Mouse (Mus musculus): ENCODE measurements around the gene Tgm2. TPM values are rescaled to one million over a fixed set of nuclear protein-coding genes. Genes with fewer than 3 reads are reported as not detected.
A peak's percentile ranks its signal among the peaks of the same experiment; 100 is the strongest.

Gene Tgm2
- polyA plus RNA-seq, 1 experiment from 2014 or later: 8.6 TPM

DNA sequence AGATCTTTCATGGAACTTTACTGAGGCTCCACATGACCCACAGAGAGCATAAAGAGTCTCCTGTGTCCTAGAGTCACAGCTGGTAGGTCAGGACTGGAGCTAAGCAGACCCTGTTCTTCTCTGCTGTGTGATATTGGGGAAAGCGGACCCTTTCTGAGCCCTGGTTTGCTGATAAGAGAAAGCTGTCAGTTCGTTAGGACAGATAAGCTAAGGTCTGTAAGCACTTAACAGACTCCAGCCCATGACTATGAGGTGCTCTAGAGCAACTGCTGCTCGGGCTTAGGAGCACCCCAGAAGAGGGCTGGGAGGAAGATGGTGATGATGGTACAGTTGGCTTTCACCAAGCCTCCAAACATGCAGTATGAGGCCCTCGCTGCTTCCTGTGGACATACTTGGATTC, 27.1 kb downstream of the Tgm2 start:
- no peak overlapping the region for H3K9ac ChIP-seq
- H3K27ac ChIP-seq (replicated peaks): no peak overlapping the region
- no peaks in the 10 kb centered on the region for H3K27me3 ChIP-seq
- H3K4me3 ChIP-seq: no peak overlapping the region
- H3K9me3 ChIP-seq: no peaks in the 10 kb centered on the region
- H3K4me2 ChIP-seq: no peak overlapping the region
- no peak for ATAC-seq (ENCODE audit: low FRiP score, low read depth)
- WGBS: 94% methylated on average over 4 of the region's 4 CpGs
- H3K4me1 ChIP-seq (replicated peaks): peaks cover 16% of the 10 kb centered on the region
- no peaks in the 10 kb centered on the region for H3K36me3 ChIP-seq

DNA sequence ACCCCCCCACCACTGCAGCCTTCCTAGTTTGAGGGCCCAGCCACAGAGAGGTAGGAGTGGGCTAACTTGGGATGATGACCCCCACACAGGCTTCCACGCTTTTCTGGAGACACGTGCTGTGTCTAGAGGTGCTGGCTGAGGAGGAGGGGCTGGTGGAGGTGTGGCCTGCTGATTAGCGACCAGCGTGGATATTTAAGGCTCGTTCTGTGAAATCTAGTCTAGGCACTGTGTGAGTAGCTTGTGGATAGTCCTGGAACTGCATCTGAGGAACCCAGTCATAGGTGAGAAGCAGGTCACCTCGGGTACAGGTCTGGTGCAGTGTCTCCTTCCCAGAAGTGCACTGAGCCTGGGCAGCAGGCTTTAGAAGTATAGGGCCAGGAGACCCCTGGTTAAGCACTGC, 29.6 kb downstream of the Tgm2 start:
- Histone ChIP-seq H3K4me2 (no peak overlapping the region), H3K4me1 (replicated peaks) (peaks cover 5% of the 10 kb centered on the region), H3K9me3 (no peaks in the 10 kb centered on the region), H3K9ac (no peak overlapping the region), H3K27me3 (no peaks in the 10 kb centered on the region), H3K27ac (replicated peaks) (no peak overlapping the region), H3K36me3 (no peaks in the 10 kb centered on the region), H3K4me3 (no peak overlapping the region)
- 80% methylated on average over 6 of the region's 6 CpGs for WGBS
- no peak for ATAC-seq (ENCODE audit: low FRiP score, low read depth)

DNA sequence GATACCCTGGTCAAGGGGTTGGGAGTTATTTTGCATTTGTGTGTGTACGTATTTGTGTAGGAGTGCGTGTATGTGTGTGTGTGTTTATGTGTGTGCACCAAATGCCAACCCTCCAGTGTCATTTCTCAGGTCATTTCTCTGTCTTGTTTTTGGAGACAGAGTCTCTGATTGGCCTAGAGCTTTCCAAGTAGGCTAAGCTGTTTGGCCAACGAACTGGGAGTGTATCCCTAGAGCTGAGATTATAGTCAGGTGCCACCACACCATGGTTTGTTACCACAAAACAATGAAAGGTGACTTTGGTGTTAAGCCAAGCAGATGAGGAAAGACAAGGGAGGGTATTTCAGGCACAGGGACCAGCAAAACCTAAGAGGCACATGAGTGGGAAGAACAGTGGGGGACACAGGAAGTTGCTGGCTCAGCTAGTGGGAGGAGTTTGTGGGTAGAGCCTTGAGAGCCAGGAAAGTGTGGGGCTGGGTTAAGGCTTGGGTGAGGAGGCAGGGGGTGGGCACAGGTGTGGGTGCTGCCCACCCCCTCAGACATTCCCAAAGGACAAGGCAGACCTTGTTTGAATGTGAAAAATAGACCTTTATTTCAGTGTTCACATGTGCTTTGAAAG, 30.3 kb downstream of the Tgm2 start:
- no peaks in the 10 kb centered on the region for H3K36me3 ChIP-seq
- H3K9ac ChIP-seq: no peak overlapping the region
- H3K9me3 ChIP-seq: no peaks in the 10 kb centered on the region
- H3K4me3 ChIP-seq: no peak overlapping the region
- ATAC-seq (ENCODE audit: low FRiP score, low read depth): no peak
- H3K27me3 ChIP-seq: no peaks in the 10 kb centered on the region
- WGBS: 89% methylated on average over 3 of the region's 3 CpGs
- no peak overlapping the region for H3K27ac ChIP-seq (replicated peaks)
- no peak overlapping the region for H3K4me2 ChIP-seq
- no peaks in the 10 kb centered on the region for H3K4me1 ChIP-seq (replicated peaks)

DNA sequence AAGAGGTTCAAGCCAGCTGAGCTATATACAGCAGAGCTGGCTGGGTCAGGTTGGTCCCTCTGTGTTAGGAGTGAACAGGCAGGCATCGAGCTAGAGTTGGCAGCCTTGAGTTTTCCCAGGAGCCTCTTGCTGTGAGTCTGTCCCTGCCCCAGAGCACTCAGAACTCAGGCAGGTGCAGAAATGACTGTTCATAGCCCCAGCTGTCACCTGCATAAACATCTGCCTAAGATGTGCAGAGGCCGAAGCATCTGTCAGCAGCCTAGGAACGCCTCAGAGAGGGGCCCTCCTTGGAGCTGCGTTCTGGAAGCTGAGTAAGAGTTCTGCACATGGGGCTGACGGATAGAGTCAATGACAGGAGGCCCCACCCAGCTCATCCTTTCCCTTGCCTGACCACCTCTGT, 31.3 kb downstream of the Tgm2 start:
- Histone ChIP-seq H3K27me3 (no peaks in the 10 kb centered on the region), H3K9ac (no peak overlapping the region), H3K36me3 (no peaks in the 10 kb centered on the region), H3K4me3 (no peak overlapping the region), H3K27ac (replicated peaks) (no peak overlapping the region), H3K4me1 (replicated peaks) (no peaks in the 10 kb centered on the region), H3K9me3 (no peaks in the 10 kb centered on the region), H3K4me2 (no peak overlapping the region)
- 61% methylated on average over 5 of the region's 5 CpGs for WGBS
- 0 out of 2 replicates have a peak, but pooled peaks have one; percentile 11 for ATAC-seq (ENCODE audit: low FRiP score, low read depth)

DNA sequence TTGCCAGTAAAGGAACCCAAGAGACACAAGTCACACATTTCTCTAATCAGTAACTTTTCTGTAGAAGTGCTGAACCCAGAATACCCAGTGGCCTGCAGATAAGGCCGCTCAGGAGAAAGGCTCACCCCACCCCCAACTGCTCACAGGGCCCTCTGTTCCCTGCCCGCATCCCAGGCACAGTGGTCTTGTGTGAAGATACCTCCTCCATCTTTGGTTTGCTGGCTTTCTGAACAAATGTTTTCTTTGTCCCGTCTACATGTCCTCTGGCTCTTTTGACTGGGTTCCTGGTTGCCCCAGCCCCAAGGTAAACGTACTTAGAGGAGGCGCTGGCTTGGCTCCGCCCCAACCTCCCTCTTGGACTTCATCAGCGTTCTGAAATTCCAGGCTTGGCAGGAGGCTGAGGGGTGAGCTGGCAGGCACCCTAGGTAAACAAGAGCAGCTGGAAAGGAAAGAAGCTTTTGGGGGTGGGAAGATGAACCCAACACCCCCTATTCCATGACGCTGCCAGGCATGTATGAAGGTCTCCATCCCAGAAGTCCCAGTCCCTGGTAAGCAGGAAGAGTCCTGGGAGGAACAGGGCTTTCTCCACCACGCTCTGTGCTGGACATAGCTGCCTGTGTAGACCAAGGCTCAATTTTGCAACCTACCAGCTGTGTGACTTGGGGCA, 32.5 kb downstream of the Tgm2 start:
- Histone ChIP-seq H3K9ac (no peak overlapping the region), H3K4me1 (replicated peaks) (no peaks in the 10 kb centered on the region), H3K27ac (replicated peaks) (no peak overlapping the region), H3K36me3 (no peaks in the 10 kb centered on the region), H3K27me3 (no peaks in the 10 kb centered on the region), H3K9me3 (no peaks in the 10 kb centered on the region), H3K4me3 (no peak overlapping the region), H3K4me2 (no peak overlapping the region)
- ATAC-seq (ENCODE audit: low FRiP score, low read depth): no peak
- whole genome bisulfite sequencing: 46% methylated on average over 9 of the region's 9 CpGs

DNA sequence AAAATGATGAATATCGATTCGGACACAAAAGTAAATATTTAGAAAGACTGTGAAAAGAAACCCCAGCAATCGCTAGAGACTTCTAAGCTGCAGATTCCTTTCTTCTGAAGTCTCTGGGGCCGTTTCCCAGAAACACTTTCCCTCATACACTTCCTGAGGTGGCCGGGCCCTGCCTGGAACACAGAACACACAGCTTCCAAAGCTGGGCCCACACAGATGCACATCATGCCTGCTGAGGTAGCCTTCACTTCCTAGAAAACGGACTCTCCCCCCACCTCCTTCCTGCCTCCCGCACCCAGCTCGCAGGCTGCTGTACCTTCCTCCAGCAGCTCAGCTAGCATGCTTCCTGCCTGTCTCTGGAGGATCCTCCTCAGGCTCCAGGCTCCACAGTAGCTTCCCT, 36.7 kb downstream of the Tgm2 start:
- WGBS: 62% methylated on average over 8 of the region's 8 CpGs
- H3K27me3 ChIP-seq: no peaks in the 10 kb centered on the region

DNA sequence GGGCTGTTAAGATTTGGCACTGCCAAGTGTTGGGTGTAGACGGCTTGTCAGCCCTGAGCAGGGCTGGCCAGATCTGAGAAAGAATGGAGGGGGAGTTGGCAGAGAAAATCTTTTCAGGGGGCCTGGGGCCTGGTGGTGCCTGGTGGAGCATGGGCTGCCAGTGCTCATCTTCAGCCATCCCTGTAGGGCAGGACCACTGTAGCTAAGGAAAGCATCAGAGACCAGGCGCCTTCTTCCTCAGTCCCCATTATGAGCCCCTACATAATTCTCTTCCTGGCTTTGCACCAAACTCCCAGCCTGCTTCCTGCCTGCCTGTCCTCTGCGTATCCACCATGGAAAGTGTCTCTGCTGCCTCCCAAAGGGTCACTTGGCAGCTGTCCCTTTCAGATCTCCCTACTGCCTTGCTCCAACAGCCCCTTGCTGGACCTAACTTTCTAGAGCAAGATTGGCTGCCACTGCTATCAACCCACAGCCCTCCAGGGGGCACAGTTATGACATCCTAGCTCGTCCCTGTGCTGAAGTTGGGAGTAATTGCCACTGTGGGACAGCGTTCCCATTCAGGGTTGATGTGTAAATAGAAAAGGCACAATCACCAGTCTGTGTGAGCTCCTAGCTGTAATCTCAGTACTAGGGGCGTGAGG, 39.2 kb downstream of the Tgm2 start:
- ATAC-seq (ENCODE audit: low FRiP score, low read depth): peak; percentile 75; the same call in 1 of the 2 replicates
- Histone ChIP-seq H3K27ac (replicated peaks) (peak overlapping the region; percentile 51; the same call in 1 of the 2 replicates), H3K9me3 (no peaks in the 10 kb centered on the region), H3K36me3 (no peaks in the 10 kb centered on the region), H3K4me3 (no peak overlapping the region), H3K27me3 (no peaks in the 10 kb centered on the region), H3K9ac (no peak overlapping the region), H3K4me1 (replicated peaks) (peaks cover 11% of the 10 kb centered on the region), H3K4me2 (no peak overlapping the region)
- 30% methylated on average over 6 of the region's 6 CpGs for WGBS

More for the DNA sequence above, 36.7 kb downstream of the Tgm2 start:
- no peak overlapping the region for H3K9ac ChIP-seq
- H3K4me3 ChIP-seq: no peak overlapping the region
- no peak overlapping the region for H3K4me2 ChIP-seq
- H3K4me1 ChIP-seq (replicated peaks): peaks cover 11% of the 10 kb centered on the region
- no peaks in the 10 kb centered on the region for H3K9me3 ChIP-seq
- H3K36me3 ChIP-seq: no peaks in the 10 kb centered on the region
- ATAC-seq (ENCODE audit: low FRiP score, low read depth): no peak
- H3K27ac ChIP-seq (replicated peaks): no peak overlapping the region; the same call in 1 of the 2 replicates

DNA sequence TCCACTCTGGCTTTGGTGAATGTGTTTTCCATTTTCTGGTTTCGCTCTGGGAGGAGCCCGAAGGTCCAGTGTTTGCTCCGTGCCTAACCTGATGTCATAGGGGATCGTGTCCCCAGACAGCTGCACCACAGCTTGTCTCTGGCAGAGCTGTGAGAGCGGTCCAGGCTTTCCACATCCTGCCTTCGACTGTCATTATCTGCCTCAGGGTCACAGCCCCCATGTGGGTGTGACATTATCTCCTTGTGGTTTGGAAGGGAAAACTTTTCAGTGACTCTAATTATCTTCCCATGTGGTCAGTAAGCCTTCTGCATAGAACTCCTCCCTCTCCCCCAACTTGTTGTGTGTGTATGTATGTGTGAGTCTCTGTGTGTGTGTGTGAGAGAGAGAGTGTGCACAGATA, 40.6 kb downstream of the Tgm2 start:
- H3K9me3 ChIP-seq: no peaks in the 10 kb centered on the region
- 94% methylated on average over 6 of the region's 6 CpGs for WGBS
- no peaks in the 10 kb centered on the region for H3K36me3 ChIP-seq
- no peak overlapping the region for H3K4me3 ChIP-seq
- no peak overlapping the region for H3K9ac ChIP-seq
- peaks cover 11% of the 10 kb centered on the region for H3K4me1 ChIP-seq (replicated peaks)
- no peak for ATAC-seq (ENCODE audit: low FRiP score, low read depth)
- no peak overlapping the region for H3K27ac ChIP-seq (replicated peaks)
- H3K4me2 ChIP-seq: no peak overlapping the region
- no peaks in the 10 kb centered on the region for H3K27me3 ChIP-seq

DNA sequence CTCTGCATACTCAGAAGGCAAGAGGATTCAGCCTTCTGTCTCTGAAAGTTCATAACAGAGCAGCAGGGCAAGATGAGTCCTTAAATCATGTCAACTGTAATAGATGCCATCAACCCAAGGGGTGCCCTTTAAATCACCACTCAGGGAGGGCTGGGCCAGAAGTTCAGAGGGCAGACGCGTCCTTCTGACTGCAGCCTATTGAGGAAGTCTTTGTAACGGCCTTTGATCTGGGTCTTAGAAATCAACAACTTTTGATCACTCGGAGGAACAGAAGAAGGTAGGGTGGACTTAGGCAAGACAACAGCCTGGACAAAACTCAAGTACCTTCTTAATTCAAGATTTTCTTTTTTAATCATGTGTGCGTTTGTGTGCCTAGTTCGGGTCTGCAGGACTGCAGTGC, 41.3 kb downstream of the Tgm2 start:
- 86% methylated on average over 6 of the region's 6 CpGs for WGBS
- Histone ChIP-seq H3K27me3 (no peaks in the 10 kb centered on the region), H3K9ac (no peak overlapping the region)

DNA sequence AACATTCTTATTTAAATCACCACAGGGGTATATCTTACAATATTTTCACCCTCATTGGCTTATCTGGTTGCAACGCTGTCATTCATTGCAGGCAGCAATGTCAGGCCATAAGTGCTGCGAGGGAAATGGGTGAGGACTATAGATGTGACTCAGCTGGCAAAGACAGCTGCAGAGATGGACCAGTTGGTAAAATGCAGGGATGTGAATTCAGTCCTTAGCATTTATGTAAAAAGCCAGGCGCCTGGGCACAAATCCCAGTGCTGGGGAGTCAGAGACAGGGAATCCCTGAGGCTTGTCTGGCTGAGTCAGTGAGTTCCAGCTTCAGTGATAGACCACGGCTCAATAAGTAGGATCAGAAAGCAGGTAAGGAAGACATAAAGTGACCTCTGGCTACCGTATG, 44.5 kb downstream of the Tgm2 start:
- H3K9ac ChIP-seq: no peak overlapping the region
- no peaks in the 10 kb centered on the region for H3K27me3 ChIP-seq
- H3K4me1 ChIP-seq (replicated peaks): peaks cover 2% of the 10 kb centered on the region
- 81% methylated on average over 5 of the region's 5 CpGs for WGBS
- no peak for ATAC-seq (ENCODE audit: low FRiP score, low read depth)
- H3K36me3 ChIP-seq: no peaks in the 10 kb centered on the region
- no peaks in the 10 kb centered on the region for H3K9me3 ChIP-seq
- H3K4me2 ChIP-seq: no peak overlapping the region
- H3K4me3 ChIP-seq: no peak overlapping the region
- H3K27ac ChIP-seq (replicated peaks): no peak overlapping the region

More for the DNA sequence above, 41.3 kb downstream of the Tgm2 start:
- Histone ChIP-seq H3K27ac (replicated peaks) (no peak overlapping the region), H3K36me3 (no peaks in the 10 kb centered on the region), H3K4me2 (no peak overlapping the region), H3K9me3 (no peaks in the 10 kb centered on the region), H3K4me1 (replicated peaks) (peaks cover 11% of the 10 kb centered on the region), H3K4me3 (no peak overlapping the region)
- no peak for ATAC-seq (ENCODE audit: low FRiP score, low read depth)

DNA sequence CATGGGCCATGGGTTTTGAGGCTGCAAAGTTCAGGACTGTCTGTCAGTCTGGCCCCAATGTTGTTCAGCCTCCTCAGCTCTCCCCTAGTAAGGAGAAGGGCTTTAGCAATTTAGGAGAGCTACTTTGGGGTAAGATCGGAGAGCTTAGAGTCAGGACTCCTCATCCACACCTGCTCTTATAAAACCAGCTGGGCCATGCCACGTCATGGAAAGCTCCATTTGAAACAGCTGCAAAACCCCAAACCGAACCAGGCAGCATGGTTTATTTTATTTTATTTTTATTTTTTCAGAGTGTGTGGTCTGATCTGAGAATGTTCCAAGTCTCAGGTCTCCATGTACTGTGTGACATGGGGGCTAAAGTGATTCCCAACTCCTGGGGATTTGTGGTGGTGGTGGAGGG, 46.7 kb downstream of the Tgm2 start:
- Histone ChIP-seq H3K4me2 (no peak overlapping the region), H3K36me3 (no peaks in the 10 kb centered on the region), H3K27me3 (no peaks in the 10 kb centered on the region), H3K9ac (no peak overlapping the region), H3K9me3 (no peaks in the 10 kb centered on the region), H3K4me3 (no peak overlapping the region), H3K27ac (replicated peaks) (no peak overlapping the region), H3K4me1 (replicated peaks) (no peaks in the 10 kb centered on the region)
- 86% methylated on average over 3 of the region's 3 CpGs for WGBS
- ATAC-seq (ENCODE audit: low FRiP score, low read depth): no peak

DNA sequence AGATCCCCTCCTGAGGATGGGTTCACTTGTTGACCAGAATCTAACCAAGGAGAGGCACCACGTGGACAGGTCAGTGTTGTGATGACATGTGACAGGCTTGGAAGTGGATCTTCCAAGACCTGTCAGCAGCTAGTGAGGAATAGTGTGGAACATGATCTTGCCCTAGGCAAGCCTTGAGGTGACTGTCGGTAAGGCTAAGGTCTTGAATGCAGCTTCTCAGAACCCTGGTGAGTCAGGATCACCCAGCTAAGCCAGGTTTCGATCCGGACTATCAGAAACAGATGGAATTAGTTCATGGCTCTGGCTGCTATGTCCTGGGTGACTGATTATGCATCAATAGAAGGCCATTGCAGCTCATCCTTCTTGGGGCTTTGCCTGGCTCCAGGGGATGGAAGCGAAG, 47.5 kb downstream of the Tgm2 start:
- Histone ChIP-seq H3K27me3 (no peaks in the 10 kb centered on the region), H3K9me3 (no peaks in the 10 kb centered on the region), H3K4me2 (no peak overlapping the region), H3K36me3 (no peaks in the 10 kb centered on the region), H3K9ac (no peak overlapping the region), H3K4me1 (replicated peaks) (0 out of 2 replicates have a peak, but pooled peaks cover 2% of the 10 kb centered on the region), H3K27ac (replicated peaks) (no peak overlapping the region), H3K4me3 (no peak overlapping the region)
- WGBS: 86% methylated on average over 5 of the region's 5 CpGs
- ATAC-seq (ENCODE audit: low FRiP score, low read depth): no peak
